Mouse (Mus musculus): Measurements from ENCODE around the gene Gm20696. TPM values are rescaled to one million over a fixed set of nuclear protein-coding genes. Genes with fewer than 3 reads are reported as not detected.

Gm20696 gene
- total RNA-seq, 2 experiments from 2014 or later, result 0.73 to 0.90 TPM

DNA sequence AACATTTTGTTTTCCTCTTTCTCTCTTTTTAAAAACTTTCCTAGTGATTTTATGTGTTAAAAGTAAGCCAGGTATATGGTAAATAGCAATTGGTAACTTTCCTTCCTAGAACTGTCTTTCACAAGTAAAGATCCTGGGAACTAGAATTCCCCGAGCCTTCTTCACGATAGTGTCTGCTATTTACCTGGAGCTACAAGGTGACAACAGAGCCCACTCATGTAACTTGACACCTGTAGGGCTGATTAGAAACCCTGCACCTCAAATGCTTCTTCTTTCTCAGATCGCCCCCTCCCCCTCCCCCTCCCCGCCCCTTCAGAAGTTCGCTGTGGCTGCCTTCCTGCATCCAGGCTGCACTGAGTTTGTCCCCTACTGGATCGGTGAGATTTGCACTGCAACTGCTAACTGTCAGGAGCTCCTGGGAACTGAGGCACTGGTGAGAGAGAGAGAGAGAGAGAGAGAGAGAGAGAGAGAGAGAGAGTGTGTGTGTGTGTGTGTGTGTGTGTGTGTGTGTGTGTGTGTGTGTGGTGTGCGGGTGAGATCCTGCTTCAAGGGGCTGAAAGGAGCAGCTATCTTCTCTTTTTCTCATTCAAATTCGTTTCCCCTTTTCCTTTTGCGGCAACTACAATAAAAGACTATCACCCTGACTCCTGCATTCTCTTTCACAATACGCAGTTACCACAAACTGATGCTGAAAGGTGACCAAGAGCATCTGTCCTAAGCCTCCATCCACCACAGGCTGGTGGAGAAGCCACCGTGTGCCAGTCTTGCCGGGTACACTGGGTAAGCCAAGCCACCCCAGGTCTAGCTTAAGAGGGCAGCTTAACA is 403.3 kb downstream of the Gm20696 start:
- intact Hi-C loops (cut with DNase I; ENCODE audit: low total_unique reads), result no loop called here
- DNase-seq, result no peak

DNA sequence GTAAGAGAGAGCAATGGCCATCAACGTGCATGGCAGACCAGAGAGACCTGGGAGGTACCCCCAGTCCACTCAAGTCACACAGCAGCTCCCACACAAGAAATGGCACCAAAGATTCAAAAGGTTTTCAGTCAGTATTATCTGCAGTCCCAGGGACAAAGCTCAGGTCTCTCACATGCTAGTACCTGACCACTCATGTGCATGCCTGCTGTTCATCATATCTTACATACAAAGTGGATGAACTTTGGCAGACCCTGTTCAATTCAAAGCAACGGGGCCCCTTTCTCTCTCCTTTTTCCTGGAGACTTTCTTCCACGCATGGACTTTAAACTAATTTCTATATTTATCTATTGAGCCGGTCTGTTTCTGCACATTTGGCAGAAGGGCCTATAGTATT is 404.9 kb downstream of the Gm20696 start:
- intact Hi-C loops (cut with DNase I; ENCODE audit: low total_unique reads), result no loop called here
- DNase-seq, result no peak

DNA sequence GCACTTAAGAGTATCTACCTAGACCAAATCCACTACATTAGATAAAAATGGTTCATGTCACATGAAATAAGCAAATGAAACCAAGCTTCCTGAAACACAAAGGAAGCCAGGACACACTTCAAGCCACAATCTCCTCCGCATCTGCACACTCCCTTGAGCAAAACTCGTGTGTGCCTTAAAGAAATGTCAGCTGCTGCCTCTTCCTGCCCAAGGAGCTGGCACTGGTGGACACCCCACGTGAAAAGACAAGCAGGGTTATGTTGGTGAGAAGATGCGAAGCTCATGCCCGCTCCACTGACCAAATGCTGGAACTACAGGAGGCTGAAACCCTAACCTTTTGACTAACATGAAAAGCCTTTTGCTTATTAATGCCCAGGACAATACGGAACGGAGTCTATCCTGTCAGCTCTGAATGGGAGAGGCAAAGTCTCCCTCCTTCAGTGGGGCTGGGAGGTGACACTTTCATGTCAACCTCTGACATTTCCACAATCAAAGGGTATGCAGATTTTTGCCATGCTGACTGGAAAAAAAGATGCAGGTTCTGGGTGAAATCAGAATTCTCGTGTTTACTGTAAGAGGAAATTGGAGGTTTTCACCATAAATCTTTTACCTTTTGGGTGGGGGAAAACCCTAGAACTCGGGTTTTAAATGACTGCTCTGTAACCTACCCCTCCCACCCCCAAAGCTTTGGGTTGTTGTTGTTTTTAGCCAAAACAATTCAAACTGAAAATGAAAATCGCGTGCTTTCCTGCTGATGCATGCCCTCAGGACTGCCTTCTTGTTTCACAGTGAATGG is 405.5 kb downstream of the Gm20696 start:
- intact Hi-C loops (cut with DNase I; ENCODE audit: low total_unique reads), result no loop called here
- no peak for DNase-seq

DNA sequence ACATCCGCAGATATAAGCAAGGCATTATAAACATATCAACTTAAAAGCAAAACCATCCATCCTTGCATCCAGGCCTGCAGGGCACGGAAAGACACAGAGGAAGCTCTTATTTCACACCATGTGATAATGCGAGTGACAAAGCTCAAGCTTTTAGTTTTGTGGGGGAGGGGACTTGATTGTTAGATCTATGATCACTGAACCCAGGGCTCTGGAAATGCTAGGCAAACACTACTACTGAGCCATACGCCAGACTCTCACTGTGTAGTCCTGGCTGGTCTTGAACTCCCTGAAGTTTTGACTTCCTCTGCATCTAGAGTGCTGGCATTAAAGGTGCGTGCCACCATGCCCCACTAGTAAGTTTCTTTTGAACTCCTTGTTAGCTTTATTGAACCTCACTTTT is 408.3 kb downstream of the Gm20696 start:
- intact Hi-C loops (cut with DNase I; ENCODE audit: low total_unique reads), result no loop called here

DNA sequence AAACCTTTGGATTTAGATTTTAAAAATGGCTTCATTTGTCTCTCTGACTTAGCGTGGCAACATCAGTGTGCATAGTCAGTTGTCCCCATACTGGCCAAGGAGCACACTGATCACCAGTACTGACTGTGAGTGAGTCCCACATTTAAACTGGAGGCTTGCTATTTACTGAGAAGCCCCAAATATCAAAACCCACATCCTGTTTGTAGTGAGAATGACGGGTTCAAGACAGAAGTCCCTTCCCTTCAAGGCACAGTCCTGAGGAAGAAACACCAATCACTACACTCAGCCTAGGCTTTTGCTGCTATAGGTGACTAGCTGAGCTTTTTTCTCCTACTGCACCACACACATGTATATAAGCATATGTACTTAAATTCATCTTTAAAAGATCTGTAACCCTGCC is 408.9 kb downstream of the Gm20696 start:
- intact Hi-C loops (cut with DNase I; ENCODE audit: low total_unique reads), result no loop called here
- no peak for DNase-seq

More for the DNA sequence above, 408.3 kb downstream of the Gm20696 start:
- no peak for DNase-seq

DNA sequence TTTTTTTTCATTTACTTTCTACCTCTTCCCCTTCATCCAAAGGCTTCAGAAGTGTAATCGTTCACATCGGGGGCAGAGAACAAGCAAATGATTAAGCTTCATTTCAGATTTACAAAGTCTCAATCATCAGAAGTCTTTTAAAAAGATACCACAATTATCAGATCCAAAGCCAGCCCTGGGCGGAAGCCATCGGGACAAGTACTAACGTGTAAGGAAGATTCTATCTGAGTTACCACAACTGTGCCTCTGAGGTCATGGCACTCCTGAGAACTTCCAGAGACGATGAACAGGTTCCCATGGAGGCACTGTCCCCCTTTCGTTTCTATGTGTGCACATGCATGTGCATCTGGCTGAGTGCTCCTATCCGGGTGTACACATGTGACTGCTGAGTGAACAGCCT is 413.3 kb downstream of the Gm20696 start:
- intact Hi-C loops (cut with DNase I; ENCODE audit: low total_unique reads), result no loop called here
- DNase-seq, result no peak

DNA sequence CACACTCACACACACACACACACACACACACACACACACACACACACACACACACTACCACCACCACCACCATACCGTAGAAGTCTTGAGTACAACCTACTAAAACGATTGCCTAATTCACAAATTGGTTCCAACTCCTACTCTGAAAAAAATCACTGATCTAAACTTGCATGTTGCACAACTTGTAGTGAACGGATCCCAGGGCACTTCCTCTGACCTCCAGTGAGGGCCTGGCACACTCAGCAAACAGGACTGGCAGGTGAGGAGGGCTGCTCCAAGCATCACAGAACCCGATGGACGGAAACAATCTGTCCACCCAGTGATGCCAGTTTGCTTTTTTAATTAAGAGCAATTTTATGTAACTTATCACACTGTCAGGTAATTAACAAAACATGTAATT is 413.8 kb downstream of the Gm20696 start:
- intact Hi-C loops (cut with DNase I; ENCODE audit: low total_unique reads), result no loop called here
- no peak for DNase-seq

DNA sequence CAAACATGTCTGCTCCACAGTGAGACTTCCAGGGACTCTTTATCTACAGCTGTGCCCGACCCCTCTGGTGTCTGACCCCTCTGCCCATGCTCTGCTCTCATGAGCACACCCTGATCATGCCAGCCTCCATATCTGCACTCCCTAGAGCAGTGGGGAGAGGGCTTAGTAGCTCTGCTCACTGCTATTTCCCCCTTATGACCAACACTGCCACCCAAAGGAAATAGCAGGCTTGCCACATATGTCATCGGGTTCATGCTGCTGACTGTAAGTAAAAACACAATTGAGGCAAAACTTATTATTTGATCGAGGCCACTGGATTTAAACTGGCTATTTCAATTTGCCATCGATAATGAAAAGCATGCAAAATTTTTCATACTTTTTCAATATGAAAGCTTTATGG is 414.7 kb downstream of the Gm20696 start:
- intact Hi-C loops (cut with DNase I; ENCODE audit: low total_unique reads), result no loop called here
- no peak for DNase-seq

DNA sequence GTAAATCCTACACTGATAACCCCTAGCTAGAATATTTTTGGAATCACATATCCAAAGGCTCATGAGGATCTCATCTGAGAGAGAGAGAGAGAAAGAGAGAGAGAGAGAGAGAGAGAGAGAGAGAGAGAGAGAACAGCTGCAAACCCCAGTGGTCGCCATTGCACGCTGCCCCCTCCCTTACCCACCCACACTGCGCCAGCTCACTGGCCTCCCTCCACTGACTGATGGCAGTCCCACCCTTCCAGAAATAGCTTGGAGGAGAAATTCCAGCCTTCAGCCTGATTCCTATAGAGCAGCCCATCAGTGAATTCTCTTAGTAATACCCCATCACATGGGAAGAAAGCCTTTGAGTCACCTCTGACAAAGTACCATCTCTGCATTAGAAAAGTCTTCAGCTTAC is 415.4 kb downstream of the Gm20696 start:
- intact Hi-C loops (cut with DNase I; ENCODE audit: low total_unique reads), result no loop called here
- no peak for DNase-seq

DNA sequence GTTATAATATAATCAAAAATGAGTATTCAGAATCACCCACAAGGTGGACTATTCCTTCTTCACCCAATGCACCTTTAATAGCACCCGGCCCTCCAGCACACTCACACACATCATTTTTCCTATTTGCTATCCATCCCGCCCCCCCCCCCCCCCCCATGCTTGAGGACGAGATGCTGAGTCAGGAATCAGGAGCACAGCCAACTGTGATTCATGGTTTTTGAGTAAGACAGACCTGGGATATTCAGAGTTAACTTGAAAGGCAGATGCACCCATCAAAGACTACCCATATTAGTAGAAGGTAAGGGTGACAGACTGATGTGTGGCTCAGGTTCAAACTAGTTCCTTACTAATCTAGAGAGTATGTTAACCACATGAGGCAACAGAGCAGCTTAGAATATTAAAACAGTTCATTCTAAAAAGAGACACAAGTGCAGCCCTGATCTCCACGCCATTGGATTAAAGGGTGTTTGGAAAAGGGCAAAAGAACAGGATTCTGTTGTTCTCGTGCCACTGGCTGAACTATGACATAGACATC is 417.0 kb downstream of the Gm20696 start:
- no peak for DNase-seq
- intact Hi-C loops (cut with DNase I; ENCODE audit: low total_unique reads), result no loop called here

DNA sequence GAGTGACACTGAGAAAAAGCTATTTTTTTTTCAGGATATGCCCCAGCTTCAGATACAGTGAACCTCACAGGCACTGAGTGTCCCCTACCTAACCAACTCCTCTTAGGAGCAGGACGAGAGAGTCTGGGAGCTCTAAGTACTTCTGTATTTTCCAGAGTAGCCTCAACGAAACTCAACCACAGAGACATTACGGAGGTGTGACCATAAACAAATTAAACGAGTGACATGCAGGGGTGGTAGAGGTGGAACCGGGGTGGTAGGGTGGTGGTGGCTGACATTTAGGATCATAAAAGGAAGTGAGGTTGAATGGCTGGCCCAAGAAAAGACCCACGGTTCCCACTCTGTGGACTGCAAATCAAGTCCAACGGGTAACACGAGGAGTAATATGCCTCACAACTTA is 418.2 kb downstream of the Gm20696 start:
- intact Hi-C loops (cut with DNase I; ENCODE audit: low total_unique reads), result no loop called here

DNA sequence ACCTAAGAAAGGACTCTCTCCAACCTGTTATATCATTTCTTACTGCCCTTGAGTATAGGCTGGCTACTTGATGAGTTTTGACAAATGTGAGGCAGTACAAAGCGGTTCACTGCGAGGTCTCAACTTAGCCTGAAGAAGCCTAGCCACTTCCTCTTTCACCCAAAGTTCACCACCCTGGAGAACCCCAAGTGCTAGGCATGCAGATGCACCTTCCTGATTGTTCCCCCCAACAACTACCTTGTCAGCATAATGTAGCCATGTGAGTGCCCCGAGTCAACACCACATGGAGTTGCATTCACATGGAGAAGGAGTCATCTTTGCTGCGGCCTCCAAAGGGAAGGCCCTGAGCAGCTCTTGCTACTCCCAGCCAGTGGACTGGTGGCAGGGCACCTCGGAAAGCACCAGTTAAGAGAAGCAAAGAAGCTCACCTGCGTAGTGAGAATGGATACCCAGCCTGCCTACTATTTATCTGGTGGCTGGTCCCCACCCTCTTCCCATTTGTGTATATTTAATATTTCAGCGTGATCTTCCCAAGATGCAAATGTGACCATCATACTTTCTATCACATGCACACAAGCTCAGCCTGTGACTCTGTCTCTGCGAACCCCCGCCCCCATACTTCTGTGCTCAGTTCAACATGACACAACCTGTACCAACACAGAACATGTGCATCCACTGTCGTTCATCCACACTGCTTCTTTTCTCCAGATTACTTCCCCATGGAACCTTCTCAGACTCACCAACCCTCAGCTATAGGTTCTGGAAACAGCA is 424.8 kb downstream of the Gm20696 start:
- DNase-seq, result no peak
- intact Hi-C loops (cut with DNase I; ENCODE audit: low total_unique reads), result no loop called here

More for the DNA sequence above, 418.2 kb downstream of the Gm20696 start:
- DNase-seq, result no peak

DNA sequence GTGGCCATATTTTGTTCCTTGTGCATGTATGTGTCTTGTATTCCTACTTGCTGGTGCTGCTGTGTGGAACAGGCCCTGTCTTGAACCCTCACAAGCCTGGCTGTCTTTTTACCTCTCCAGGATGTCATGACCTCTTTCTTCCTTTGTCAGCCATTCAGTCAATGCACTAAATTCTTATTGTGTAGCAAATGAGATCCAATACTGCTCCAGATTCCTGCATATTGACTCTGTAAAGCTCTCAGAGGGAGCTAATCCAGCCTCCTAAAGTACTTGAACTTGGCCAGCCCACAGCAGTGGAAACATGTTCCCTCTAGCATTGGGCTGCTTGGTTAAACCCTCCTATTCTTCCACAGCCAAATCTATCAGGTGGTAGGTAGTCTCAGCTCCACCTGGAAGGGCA is 425.8 kb downstream of the Gm20696 start:
- no peak for DNase-seq
- intact Hi-C loops (cut with DNase I; ENCODE audit: low total_unique reads), result no loop called here

DNA sequence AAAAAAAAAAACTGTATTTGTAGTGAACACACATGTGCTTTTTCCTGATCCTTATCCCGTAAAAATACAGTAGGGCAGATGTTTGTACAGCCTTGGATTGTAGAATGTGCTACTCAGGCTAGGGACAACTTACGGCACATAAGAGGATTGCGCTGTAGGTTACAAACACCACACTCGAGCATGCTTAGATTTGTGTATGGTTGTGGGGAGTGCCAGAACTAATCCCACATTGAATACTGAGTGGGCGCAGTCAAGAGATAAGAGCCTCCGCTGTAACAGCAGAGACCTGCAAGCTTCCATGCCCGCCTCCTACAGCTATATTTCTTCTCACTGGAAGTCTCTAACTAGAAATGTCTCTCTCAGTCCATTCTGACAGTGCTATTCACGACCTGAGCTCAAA is 431.0 kb downstream of the Gm20696 start:
- intact Hi-C loops (cut with DNase I; ENCODE audit: low total_unique reads), result no loop called here

DNA sequence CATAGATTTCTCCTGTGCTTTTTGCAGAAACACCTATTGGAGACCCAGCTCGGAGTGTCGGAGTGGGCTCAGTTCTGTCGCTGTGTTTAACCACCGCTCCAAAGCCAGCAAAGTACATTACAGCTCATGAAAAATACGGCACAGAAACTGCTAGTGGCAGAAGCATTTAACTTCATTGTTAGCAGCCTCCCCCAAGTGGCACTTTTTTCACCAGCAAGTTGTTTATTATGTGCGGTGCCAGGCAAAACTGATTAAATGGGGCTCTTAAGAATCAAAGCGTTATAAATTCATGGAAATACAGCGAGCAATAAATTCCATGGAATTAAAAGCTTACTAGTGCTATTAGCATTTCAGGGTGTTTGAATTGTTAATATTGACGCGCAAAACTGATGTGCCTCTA is 433.2 kb downstream of the Gm20696 start:
- intact Hi-C loops (cut with DNase I; ENCODE audit: low total_unique reads), result no loop called here
- no peak for DNase-seq

More for the DNA sequence above, 431.0 kb downstream of the Gm20696 start:
- no peak for DNase-seq

DNA sequence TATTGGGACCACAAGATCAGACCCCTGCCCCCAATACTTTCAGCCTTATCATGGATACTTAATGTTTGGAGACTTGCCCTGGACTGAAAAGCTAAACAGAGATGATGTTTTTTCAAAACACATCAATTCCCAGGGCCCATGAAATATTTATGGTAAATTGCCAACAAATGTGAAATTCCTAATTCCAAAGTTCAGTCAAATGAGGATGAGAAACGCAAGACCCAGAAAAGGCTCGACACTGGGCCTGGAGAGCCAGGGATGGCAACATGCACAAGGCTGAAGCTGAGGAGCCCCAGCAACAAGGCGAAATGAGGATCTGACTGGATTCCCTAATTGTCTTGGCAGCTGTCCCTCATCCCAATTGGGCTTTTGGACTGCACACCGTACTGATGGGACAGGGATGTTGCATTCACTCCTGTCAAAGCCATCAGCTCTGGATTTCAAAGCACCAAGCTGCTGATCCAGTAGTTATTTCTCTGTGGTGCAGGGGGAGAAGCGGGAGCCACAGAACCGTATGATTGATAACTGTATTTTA is 438.2 kb downstream of the Gm20696 start:
- intact Hi-C loops (cut with DNase I; ENCODE audit: low total_unique reads), result no loop called here
- no peak for DNase-seq

DNA sequence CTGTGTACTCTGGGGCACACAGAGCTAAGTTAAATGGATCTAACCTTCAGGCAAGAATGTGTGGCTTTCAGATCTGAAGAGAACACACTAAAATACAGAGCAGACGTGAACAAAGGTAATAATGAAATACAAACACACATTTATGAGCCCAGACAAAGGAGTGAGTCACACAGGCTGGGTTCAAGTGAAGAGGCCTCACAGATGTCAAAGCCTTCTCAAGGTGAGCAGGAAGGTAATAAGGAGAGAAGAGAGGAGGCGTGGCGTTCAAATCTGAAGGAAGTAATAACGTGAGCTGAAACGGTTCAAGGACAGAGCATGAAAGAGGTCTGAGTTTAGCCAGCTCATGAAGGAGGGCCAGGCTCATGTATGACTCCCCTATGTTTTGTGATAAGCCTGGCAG is 445.4 kb downstream of the Gm20696 start:
- no peak for DNase-seq
- intact Hi-C loops (cut with DNase I; ENCODE audit: low total_unique reads), result no loop called here

DNA sequence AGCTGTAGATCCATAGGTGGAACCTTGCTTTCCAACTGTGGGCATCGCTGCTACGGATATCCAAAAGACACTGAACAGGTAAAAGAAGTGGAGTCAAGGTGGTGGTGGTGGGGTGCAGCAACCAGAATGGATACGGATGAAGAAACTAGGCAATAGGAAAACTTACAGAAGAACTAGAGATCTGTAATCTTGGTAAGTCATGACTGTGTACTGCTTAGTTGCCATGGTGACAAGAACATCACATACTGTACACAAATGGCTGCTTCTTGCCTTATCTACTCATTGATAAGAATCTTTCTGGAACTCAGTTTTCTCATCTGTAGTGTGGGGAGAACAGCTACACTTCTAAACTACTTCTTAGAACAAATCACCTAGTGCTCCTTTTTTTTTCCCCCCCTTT is 446.1 kb downstream of the Gm20696 start:
- intact Hi-C loops (cut with DNase I; ENCODE audit: low total_unique reads), result no loop called here
- DNase-seq, result no peak

DNA sequence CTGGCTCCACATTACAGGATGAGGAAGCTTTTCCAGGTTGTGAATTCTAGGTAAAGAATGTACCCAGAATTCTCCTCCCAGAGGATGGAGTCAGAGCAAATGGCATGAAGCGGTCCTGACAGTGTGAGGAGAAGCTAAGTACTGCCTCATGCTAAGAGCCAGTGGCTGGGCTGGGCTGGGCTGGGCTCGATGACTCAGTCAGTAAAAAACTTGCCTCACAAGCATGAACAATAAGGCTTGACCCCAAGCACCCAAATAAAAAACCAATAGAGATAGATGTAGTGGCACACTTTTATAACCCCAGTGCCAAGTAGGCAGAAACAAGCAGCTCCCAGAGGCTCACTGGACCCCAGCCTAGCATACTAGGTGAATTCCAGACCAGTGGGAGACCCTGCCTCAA is 448.8 kb downstream of the Gm20696 start:
- DNase-seq, result no peak
- intact Hi-C loops (cut with DNase I; ENCODE audit: low total_unique reads), result no loop called here

DNA sequence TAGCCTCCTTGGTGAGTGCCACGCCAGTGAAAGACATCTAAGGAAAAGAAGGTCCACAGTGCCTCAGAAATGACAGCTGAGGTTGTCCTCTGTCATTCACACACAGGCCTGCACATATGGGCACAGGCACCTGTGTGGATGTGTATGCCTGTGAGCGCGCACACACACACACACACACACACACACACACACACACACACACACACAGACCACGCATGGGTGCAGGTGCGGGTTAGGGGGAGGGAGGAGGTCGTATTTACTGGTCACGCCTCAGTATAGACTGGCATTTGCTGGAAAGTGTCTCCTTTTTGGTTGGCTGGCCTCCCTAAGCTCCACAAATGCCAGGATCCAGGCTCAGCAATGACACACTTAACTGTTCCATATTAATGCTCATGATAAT is 449.4 kb downstream of the Gm20696 start:
- intact Hi-C loops (cut with DNase I; ENCODE audit: low total_unique reads), result no loop called here

More for the DNA sequence above, 449.4 kb downstream of the Gm20696 start:
- DNase-seq, result no peak
